Mouse (Mus musculus): Measurements from ENCODE around the gene Cnr2. TPM values are rescaled to one million over a fixed set of nuclear protein-coding genes. Genes with fewer than 3 reads are reported as not detected.

Cnr2 gene
- polyA plus RNA-seq, 2 experiments, result 0.70 to 0.94 TPM

DNA sequence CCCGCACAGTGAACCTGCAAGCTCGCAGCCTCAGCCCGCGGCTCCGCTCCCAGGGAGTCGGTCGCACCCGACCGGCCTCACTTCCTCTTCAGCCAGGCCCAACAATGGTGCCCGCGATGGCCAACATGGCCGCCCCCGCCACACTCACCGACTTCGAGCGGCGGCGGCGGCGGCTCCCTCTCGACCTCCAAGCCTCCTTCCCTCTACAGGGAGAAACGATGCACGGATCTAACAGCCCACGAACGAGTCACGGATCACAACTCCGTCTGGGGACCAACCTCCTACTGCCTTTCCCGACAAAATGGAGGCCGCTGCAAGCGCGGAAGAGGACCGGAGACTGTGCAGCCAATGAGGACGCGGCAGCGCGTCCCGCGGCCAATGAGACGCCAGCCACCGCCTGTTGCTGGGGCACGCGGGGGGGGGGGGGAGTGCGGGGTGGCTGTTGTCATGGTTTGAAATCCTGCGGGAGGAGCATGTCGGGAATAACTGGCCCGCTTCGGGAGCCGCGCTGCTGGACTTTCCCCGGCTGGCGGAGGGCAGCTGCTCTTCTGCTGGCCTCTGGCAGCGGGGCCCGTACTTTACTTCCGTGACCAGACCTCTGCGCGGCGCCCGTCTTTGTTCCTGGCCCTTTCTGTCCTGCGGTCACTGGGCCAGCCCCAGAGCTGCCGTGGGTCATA lies 21.5 kb upstream of the Cnr2 start, which contains the start of gene Pnrc2:
Pnrc2 (minus strand) TSS at position 325 of the 677 bp plus-strand sequence.
- Histone ChIP-seq H3K4me1 (ENCODE audit: control insufficient read depth, insufficient read depth, low read length) (peaks cover 39% of the 10 kb centered on the region), H3K4me2 (replicated peaks; ENCODE audit: low read depth, low read length, severe bottlenecking) (peak within 1 kb of the TSS; percentile 85), H3K4me3 (replicated peaks; ENCODE audit: low read length) (peak within 1 kb of the TSS; percentile 82), H3K36me3 (ENCODE audit: control insufficient read depth, insufficient read depth, low read length) (peaks cover 24% of the 10 kb centered on the region), H3K9me3 (ENCODE audit: control insufficient read depth, low read length) (no peaks in the 10 kb centered on the region), H3K27me3 (ENCODE audit: control insufficient read depth, insufficient read depth, low read length) (no peaks in the 10 kb centered on the region), H3K27ac (replicated peaks; ENCODE audit: low read depth, low read length) (peak within 1 kb of the TSS; percentile 100), H3K9ac (ENCODE audit: low read depth, low read length, severe bottlenecking) (peak within 1 kb of the TSS; percentile 97)
- under 1% methylated on average over 51 of the region's 60 CpGs for WGBS
- TF ChIP-seq POLR2A (IDR thresholded peaks at IDR 0.05; ENCODE audit: borderline replicate concordance, extremely low read depth, insufficient read depth, insufficient read length), result peak; percentile 65; the same call in 1 of the 2 replicates
- peak; percentile 93 for ATAC-seq (ENCODE audit: low FRiP score, low read depth)
- DNase-seq (ENCODE audit: low spot score), result peak; percentile 95

DNA sequence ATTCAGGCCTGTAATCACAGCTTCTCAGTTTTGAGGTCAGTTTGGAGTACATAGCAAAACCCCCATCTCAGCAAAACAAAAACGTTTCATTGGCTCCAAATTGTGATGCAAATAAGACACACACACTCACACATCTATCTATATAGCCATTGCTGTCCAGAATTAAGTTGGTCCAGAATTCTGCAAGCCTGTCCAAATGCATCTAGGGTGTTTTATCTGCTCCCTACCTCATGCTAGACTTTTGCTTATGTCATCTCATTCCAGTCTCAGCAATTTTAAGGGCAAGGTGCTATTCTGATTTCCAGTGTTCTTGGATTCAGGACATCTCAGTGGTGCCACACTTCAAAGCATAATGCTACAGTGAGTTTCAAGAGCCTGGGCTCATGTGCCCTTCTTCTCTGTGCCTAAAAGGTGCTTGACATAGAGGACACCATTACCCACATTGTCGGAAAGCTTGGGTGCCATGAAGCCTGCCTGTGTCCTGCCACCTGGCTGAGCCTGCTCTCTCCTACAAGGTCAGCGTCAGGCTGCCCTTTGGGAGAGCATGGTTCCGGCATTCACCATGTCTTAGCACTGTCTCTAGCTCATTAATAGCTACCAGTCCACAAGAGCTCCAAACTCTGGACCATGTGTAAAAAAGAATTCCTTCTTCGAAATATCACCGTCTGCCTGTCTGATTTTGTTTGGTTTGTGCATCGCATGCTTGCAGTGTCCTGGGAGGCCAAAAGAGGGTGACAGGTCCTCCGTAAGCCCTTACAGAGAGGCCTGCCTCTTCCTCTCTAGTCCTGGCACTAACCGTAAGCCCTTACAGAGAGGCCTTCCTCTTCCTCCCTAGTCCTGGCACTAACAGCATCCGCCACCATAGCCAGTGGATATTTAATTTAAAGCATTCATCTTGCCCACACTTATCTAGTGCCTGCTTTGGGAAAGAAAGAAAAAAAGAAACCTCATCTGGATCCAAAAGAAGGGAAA lies 20.3 kb upstream of the Cnr2 start:
- DNase-seq (ENCODE audit: low spot score) (no peak), ATAC-seq (ENCODE audit: low FRiP score, low read depth) (no peak)
- H3K4me2 ChIP-seq (replicated peaks; ENCODE audit: low read depth, low read length, severe bottlenecking), result peak overlapping the region; percentile 85; the same call in 1 of the 2 replicates
- H3K27ac ChIP-seq (replicated peaks; ENCODE audit: low read depth, low read length), result peak overlapping the region; percentile 100
- no peak for TF ChIP-seq POLR2A (IDR thresholded peaks at IDR 0.05; ENCODE audit: borderline replicate concordance, extremely low read depth, insufficient read depth, insufficient read length)
- H3K4me3 ChIP-seq (replicated peaks; ENCODE audit: low read length), result no peak overlapping the region
- peaks cover 14% of the 10 kb centered on the region for H3K36me3 ChIP-seq (ENCODE audit: control insufficient read depth, insufficient read depth, low read length)
- 84% methylated on average over 10 of the region's 10 CpGs for WGBS
- H3K9ac ChIP-seq (ENCODE audit: low read depth, low read length, severe bottlenecking), result peak overlapping the region; percentile 97
- H3K27me3 ChIP-seq (ENCODE audit: control insufficient read depth, insufficient read depth, low read length), result no peaks in the 10 kb centered on the region
- H3K9me3 ChIP-seq (ENCODE audit: control insufficient read depth, low read length), result no peaks in the 10 kb centered on the region
- H3K4me1 ChIP-seq (ENCODE audit: control insufficient read depth, insufficient read depth, low read length), result peaks cover 39% of the 10 kb centered on the region

DNA sequence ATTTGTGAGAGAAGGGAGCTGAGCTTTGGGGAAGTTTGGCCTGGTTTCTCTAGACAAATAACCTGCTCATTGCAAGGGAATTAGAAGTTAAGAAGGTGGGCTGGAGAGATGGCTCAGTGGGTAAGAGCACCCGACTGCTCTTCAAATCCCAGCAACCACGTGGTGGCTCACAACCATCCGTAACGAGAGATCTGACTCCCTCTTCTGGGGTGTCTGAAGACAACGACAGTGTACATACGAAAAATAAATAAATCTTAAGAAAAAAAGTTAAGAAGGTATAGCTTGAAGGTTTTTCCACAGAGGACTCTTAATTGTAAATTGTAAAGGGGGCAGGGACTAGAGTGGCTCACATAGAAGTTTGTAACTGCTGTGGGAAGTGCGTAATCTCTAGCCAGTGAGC lies 19.6 kb upstream of the Cnr2 start:
- 31% methylated on average over 7 of the region's 7 CpGs for WGBS
- Histone ChIP-seq H3K4me2 (replicated peaks; ENCODE audit: low read depth, low read length, severe bottlenecking) (no peak overlapping the region), H3K27me3 (ENCODE audit: control insufficient read depth, insufficient read depth, low read length) (no peaks in the 10 kb centered on the region), H3K4me3 (replicated peaks; ENCODE audit: low read length) (no peak overlapping the region; the same call in 1 of the 2 replicates), H3K4me1 (ENCODE audit: control insufficient read depth, insufficient read depth, low read length) (peaks cover 36% of the 10 kb centered on the region), H3K9ac (ENCODE audit: low read depth, low read length, severe bottlenecking) (no peak overlapping the region), H3K27ac (replicated peaks; ENCODE audit: low read depth, low read length) (peak overlapping the region; percentile 63), H3K36me3 (ENCODE audit: control insufficient read depth, insufficient read depth, low read length) (peaks cover 14% of the 10 kb centered on the region), H3K9me3 (ENCODE audit: control insufficient read depth, low read length) (no peaks in the 10 kb centered on the region)
- DNase-seq (ENCODE audit: low spot score) (no peak), ATAC-seq (ENCODE audit: low FRiP score, low read depth) (no peak)
- TF ChIP-seq POLR2A (IDR thresholded peaks at IDR 0.05; ENCODE audit: borderline replicate concordance, extremely low read depth, insufficient read depth, insufficient read length), result no peak

DNA sequence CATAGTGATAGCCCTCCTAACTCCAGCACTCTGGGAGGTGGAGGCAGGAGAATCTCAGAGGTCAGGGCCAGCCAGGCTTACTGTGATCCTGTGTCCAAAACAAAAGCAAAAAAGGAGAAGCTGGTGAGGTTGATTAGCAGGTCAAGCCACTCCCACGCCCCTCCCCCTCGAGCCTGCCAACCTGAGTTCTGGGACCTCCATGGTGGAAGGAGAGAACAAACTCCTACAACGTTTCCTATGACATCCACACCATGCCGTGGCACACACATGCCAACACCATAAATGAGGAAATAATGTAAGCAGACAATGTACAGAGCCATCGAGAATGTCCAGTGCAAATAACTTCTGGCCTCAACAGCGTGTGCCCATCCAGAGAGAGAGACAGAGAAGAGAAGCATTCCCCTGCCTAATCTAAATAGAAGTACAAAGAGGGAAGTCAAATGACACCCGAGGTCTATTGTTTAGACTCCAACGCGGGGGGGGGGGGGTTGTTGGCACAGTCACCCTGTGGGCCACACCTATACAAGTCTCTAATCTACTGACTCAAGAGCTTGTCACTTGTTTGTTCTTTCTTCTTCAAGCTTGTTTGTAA lies 19.1 kb upstream of the Cnr2 start:
- H3K9me3 ChIP-seq (ENCODE audit: control insufficient read depth, low read length), result no peaks in the 10 kb centered on the region
- DNase-seq (ENCODE audit: low spot score), result no peak
- H3K4me2 ChIP-seq (replicated peaks; ENCODE audit: low read depth, low read length, severe bottlenecking), result peak overlapping the region; percentile 55
- no peaks in the 10 kb centered on the region for H3K27me3 ChIP-seq (ENCODE audit: control insufficient read depth, insufficient read depth, low read length)
- peaks cover 35% of the 10 kb centered on the region for H3K4me1 ChIP-seq (ENCODE audit: control insufficient read depth, insufficient read depth, low read length)
- no peak for ATAC-seq (ENCODE audit: low FRiP score, low read depth)
- H3K36me3 ChIP-seq (ENCODE audit: control insufficient read depth, insufficient read depth, low read length), result peaks cover 14% of the 10 kb centered on the region
- H3K27ac ChIP-seq (replicated peaks; ENCODE audit: low read depth, low read length), result peak overlapping the region; percentile 63
- no peak for TF ChIP-seq POLR2A (IDR thresholded peaks at IDR 0.05; ENCODE audit: borderline replicate concordance, extremely low read depth, insufficient read depth, insufficient read length)
- peak overlapping the region; percentile 43 for H3K9ac ChIP-seq (ENCODE audit: low read depth, low read length, severe bottlenecking)
- 4% methylated on average over 9 of the region's 9 CpGs for WGBS
- H3K4me3 ChIP-seq (replicated peaks; ENCODE audit: low read length), result peak overlapping the region; percentile 21

DNA sequence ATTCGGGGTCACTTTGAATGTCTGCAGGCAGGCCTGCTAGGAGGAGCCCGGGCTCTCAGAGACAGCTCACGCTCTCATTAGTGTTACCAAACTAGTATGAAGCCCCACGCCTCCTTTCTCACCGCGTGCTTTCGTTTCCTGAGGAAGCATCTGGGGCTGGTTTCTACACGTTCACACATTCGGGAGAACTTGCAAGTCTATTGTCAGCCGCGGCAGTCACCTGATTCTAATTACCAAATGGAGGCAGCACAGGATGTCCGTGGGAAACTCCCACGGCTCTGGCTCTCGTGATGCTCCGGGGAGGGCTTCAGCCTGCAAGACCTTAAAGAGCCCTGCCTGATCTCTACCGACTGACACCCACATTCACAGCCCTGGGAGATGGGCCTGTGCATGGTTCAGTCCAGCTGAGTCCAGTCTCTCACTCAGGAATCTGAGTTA lies 18.6 kb upstream of the Cnr2 start:
- TF ChIP-seq POLR2A (IDR thresholded peaks at IDR 0.05; ENCODE audit: borderline replicate concordance, extremely low read depth, insufficient read depth, insufficient read length), result no peak
- DNase-seq (ENCODE audit: low spot score), result peak; percentile 77
- Histone ChIP-seq H3K9me3 (ENCODE audit: control insufficient read depth, low read length) (no peaks in the 10 kb centered on the region), H3K27me3 (ENCODE audit: control insufficient read depth, insufficient read depth, low read length) (no peaks in the 10 kb centered on the region), H3K4me2 (replicated peaks; ENCODE audit: low read depth, low read length, severe bottlenecking) (peak overlapping the region; percentile 55), H3K9ac (ENCODE audit: low read depth, low read length, severe bottlenecking) (peak overlapping the region; percentile 43), H3K4me3 (replicated peaks; ENCODE audit: low read length) (peak overlapping the region; percentile 21), H3K27ac (replicated peaks; ENCODE audit: low read depth, low read length) (peak overlapping the region; percentile 63), H3K4me1 (ENCODE audit: control insufficient read depth, insufficient read depth, low read length) (peaks cover 32% of the 10 kb centered on the region), H3K36me3 (ENCODE audit: control insufficient read depth, insufficient read depth, low read length) (peaks cover 11% of the 10 kb centered on the region)
- WGBS, result 3% methylated on average over 16 of the region's 16 CpGs
- ATAC-seq (ENCODE audit: low FRiP score, low read depth), result peak; percentile 5; the same call in 1 of the 2 replicates
